Mouse (Mus musculus) ES-CJ7 (cell line): ENCODE measurements around the gene Rybp.

Source experiments
- DNase-seq: peaks from one replicate; pipeline ENCODE4 v3.0.0; 2011; ENCODE audit warnings: low read depth, low spot score

The Rybp gene

GRCm38 (mm10) chr6:100190803-100191559, 96.3 kb downstream of the Rybp start:
- DNase-seq, result no peak

GRCm38 (mm10) chr6:100190310-100190709, 97.0 kb downstream of the Rybp start:
- no peak for DNase-seq

GRCm38 (mm10) chr6:100188883-100189743, 98.2 kb downstream of the Rybp start:
- DNase-seq, result no peak

GRCm38 (mm10) chr6:100187821-100188220, 99.5 kb downstream of the Rybp start:
- DNase-seq, result no peak

GRCm38 (mm10) chr6:100186789-100187188, 100.5 kb downstream of the Rybp start:
- DNase-seq, result no peak

- DNase-seq, result no peak
These were observed 101.8 kb downstream of the Rybp start for GRCm38 (mm10) chr6:100185524-100185923.

DNA sequence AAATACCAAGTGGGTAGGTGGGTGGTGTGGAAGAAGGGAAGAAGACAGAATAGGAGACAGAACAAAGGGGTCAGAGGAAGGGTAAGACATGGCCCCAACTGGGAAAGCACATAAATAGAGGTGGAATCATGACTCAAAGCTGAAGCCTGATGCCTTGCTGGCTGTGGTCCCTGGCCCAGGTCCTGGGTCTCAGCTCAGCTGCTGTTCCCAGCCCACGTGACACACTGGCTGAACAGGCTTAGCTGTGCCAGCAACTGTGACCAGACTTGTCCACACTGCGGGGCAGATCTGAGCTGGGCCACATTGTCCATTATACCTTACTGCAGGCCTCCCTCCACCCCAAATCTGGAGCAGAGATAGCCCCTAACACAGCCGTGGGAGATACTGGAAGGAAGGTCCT, 103.9 kb downstream of the Rybp start:
- DNase-seq, result no peak

DNA sequence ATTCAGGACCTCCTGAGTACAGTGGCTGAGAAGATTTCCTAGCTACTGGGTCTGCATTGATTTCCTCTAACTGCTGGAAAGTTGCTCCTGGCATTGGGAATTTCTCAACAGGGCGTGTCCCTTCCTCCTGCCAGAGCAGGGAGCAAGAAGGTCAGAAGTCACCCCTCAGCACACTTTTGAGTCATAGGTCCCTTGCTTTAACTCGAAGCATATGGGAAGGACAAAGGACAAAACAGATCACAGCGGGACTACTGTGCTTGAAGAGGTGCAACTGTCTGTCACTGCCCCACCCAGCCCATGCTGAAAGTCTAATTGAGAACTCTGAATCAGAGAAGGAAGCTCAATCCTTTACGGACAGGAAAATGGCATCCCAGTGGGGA, 106.4 kb downstream of the Rybp start:
- DNase-seq, result peak; percentile 97

DNA sequence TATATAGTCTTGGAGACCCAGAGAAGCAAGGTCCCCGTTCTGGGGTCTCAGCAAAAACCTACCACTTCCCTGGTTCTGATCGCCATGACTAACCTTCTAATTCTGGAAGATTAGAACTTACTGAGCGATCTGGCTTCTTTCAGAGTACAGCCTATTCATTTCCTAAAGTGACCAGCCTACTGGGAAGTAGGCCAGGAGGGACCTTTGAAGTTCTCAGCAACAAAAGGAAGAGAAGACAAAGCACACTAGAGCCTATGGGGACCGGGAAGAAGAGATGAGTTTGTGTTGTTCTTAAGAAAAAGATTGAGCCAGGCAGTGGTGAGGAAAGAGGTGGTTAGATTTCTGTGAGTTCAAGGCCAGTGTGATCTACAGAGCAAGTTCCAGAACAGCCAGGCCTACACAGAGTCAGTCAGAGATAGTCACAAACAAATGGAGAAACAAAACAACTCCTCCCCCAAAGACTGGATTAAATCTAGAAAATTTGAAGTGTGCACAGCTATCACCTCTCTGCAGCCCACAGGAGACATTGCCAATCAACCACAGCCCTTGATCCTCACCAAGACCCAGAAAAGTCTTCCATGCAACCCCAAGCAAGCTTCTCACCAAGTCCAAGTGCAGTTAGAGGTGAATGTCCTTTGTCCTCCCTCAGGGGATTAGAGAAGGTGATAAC, 106.9 kb downstream of the Rybp start:
- no peak for DNase-seq

- DNase-seq, result no peak
These were observed 108.5 kb downstream of the Rybp start for GRCm38 (mm10) chr6:100178830-100179229.
